Mouse (Mus musculus) hindbrain, postnatal 0 days (tissue): Measurements from ENCODE around the gene Nifk. TPM values are rescaled to one million over a fixed set of nuclear protein-coding genes. Genes with fewer than 3 reads are reported as not detected.

Experiments used
- ATAC-seq: fragments of 200-750 bp; cut with Nextera tagmentation; 2 replicates; pipeline ENCODE4 v1.8.0; 2017; ENCODE audit warnings: mild to moderate bottlenecking, moderate TSS enrichment, moderate library complexity
- DNase-seq: peaks from one replicate; pipeline ENCODE4 v3.0.0-alpha.2; 2015; ENCODE audit warnings: low spot score
- H3K27ac ChIP-seq: fragments of 300-500 bp; sonication (generic); 2 replicates; pipeline ENCODE4 v1.5.1; 2014; ENCODE audit warnings: mild to moderate bottlenecking
- H3K27me3 ChIP-seq: fragments of 300-500 bp; sonication (generic); 2 replicates; pipeline ENCODE4 v1.6.1; 2014; ENCODE audit warnings: low read length, mixed read lengths; ENCODE audit not compliant: insufficient read depth
- H3K36me3 ChIP-seq: fragments of 300-500 bp; sonication (generic); 2 replicates; pipeline ENCODE4 v1.6.1; 2014; ENCODE audit warnings: low read length, mixed read lengths; ENCODE audit not compliant: insufficient read depth
- H3K4me1 ChIP-seq: fragments of 300-500 bp; sonication (generic); 2 replicates; pipeline ENCODE4 v1.6.1; 2014; ENCODE audit warnings: antibody characterized with exemption, low read length, mixed read lengths; ENCODE audit not compliant: insufficient read depth
- H3K4me2 ChIP-seq: fragments of 300-500 bp; sonication (generic); 2 replicates; pipeline ENCODE4 v1.6.1; 2014; ENCODE audit warnings: low read depth, mild to moderate bottlenecking, low read length, moderate library complexity, mixed read lengths
- H3K4me3 ChIP-seq: fragments of 300-500 bp; sonication (generic); 2 replicates; pipeline ENCODE4 v1.5.1; 2014; ENCODE audit warnings: low read length
- H3K9ac ChIP-seq: fragments of 300-500 bp; sonication (generic); replicated peaks from 2 replicates; pipeline ENCODE4 v1.6.1; 2014; ENCODE audit warnings: mild to moderate bottlenecking, low read length, moderate library complexity, mixed read lengths
- H3K9me3 ChIP-seq: fragments of 300-500 bp; sonication (generic); 2 replicates; pipeline ENCODE4 v1.6.1; 2016; ENCODE audit warnings: low read length, mixed read lengths
- CTCF ChIP-seq: IDR thresholded peaks from 2 replicates; pipeline ENCODE4 v1.5.1; 2016; ENCODE audit warnings: antibody characterized with exemption, control low read depth, low read depth
- WGBS: fragments of 180-500 bp; shearing (Covaris S2); extraction: QIAGEN DNeasy Blood & Tissue Kit; methylation state at CpG from one replicate; pipeline ENCODE4 v1.1.7; 2014; 5-methylcytosine and 5-hydroxymethylcytosine counted together
- polyA plus RNA-seq: library from polyadenylated mRNA; unstranded; fragments of >200 nt; fragmentation: Nextera tagmentation; extraction: Ambion mirVana; gene quantifications from 2 replicates; pipeline ENCODE4 v1.2.1, GENCODE M21; 2015
- total RNA-seq: library from RNA; depleted of rRNA; stranded (reverse); fragments of >200 nt; gene quantifications from 2 replicates; pipeline ENCODE4 v1.2.3, GENCODE M21; 2014; rRNA removed

Gene Nifk
- total RNA-seq (25.6 and 25.8 TPM in 2 replicates), polyA plus RNA-seq (64.8 and 65.8 TPM in 2 replicates)

DNA sequence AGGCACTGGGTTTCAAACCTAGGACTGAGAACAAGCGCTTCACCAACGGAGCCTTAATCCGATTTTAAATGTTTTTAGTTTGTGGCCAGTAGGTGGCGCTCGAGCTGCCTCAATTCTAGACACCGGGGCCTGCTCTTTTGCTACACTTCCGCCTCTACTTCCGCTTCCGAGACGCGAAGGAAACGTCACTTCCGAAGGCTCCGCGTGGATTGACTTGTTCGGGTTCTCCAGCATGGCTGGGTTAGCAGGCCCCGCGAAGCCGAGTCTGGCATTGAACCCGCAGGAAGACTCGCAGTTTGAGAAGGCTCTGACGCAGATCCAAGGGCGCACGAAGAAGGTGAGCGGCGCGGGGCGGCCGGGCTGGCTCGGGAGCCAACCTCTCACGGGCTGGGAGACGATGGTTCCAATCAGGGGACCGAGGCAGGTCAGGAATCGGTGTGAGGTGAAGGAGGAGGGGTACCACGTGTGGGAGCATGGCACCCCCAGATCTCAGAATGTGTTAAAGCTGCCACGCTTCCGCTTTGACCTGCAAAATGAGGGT, at the start of gene Nifk:
Nifk (plus strand) TSS at position 179 of the 541 bp plus-strand sequence.
- peak within 1 kb of the TSS; percentile 62; the same call in 1 of the 2 replicates for H3K27ac ChIP-seq
- WGBS, result under 1% methylated on average over 37 of the region's 37 CpGs
- DNase-seq (peak; percentile 98), ATAC-seq (peak; percentile 97)
- peak within 1 kb of the TSS; percentile 89 for H3K4me3 ChIP-seq
- peak; percentile 90 for TF ChIP-seq CTCF
- H3K36me3 ChIP-seq, result peaks cover 10% of the 10 kb centered on the region; the same call in 1 of the 2 replicates
- H3K27me3 ChIP-seq, result no peaks in the 10 kb centered on the region
- H3K9me3 ChIP-seq, result no peaks in the 10 kb centered on the region
- H3K4me2 ChIP-seq, result peak within 1 kb of the TSS; percentile 94
- H3K9ac ChIP-seq, result peak within 1 kb of the TSS; percentile 79
- peaks cover 10% of the 10 kb centered on the region for H3K4me1 ChIP-seq

DNA sequence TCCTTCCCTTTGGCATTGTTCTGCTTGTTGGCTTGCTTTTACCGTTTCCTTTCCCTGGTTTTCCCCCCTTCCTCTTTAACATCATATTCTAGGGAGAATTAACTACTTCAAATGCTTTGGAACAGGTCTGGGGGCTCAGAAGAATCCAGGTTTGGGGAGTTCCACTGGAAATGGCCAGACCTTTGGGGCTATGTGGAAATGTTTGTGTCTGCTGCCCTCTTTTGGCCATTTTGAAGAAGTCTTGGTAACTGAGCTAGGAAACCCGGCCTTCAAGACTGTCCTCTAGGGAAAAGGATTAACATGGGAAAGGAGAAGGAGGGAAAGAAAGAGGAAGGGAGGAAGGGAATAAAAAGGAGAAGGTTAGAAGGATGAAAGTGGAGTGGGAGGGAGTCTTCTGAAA, 46.5 kb upstream of the Nifk start:
- peak; percentile 75 for DNase-seq
- no peak overlapping the region for H3K27ac ChIP-seq
- H3K36me3 ChIP-seq, result no peaks in the 10 kb centered on the region
- no peak overlapping the region for H3K4me3 ChIP-seq
- peak; percentile 72 for TF ChIP-seq CTCF
- H3K9ac ChIP-seq, result no peak overlapping the region
- H3K9me3 ChIP-seq, result no peaks in the 10 kb centered on the region
- ATAC-seq, result peak; percentile 67; the same call in 1 of the 2 replicates
- H3K4me1 ChIP-seq, result no peaks in the 10 kb centered on the region
- no peak overlapping the region for H3K4me2 ChIP-seq
- 14% methylated on average over 2 of the region's 2 CpGs for WGBS
- H3K27me3 ChIP-seq, result no peaks in the 10 kb centered on the region

DNA sequence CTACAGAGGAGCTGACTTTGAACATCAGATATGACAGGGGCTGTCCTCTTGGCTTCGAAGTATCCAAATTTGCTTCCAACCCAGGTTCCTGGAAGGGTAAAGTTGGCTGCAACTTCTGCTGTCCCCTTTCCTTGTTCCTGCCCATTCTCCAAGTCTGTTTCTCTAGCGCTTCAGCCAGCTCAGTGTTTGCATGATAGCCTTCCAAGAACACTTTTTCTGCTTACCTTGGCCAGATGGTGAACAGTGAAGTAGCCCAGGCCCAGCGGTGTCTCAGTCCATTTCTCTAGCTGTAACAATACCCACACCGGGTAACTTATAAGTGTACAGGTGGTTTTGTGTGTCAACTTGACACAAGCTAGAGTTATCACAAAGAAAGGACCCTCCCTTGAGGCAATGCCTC, 29.3 kb upstream of the Nifk start:
- WGBS, result 92% methylated on average over 4 of the region's 4 CpGs
- no peak overlapping the region for H3K27ac ChIP-seq

GRCm38 (mm10) chr1:118294192-118294591, 27.4 kb upstream of the Nifk start:
- no peak for TF ChIP-seq CTCF
- 95% methylated on average over 3 of the region's 3 CpGs for WGBS
- no peak overlapping the region for H3K27ac ChIP-seq
- ATAC-seq, result no peak
- H3K4me1 ChIP-seq, result no peaks in the 10 kb centered on the region
- H3K27me3 ChIP-seq, result no peaks in the 10 kb centered on the region
- peaks cover 25% of the 10 kb centered on the region for H3K36me3 ChIP-seq
- H3K9ac ChIP-seq, result no peak overlapping the region
- no peak for DNase-seq
- no peaks in the 10 kb centered on the region for H3K9me3 ChIP-seq
- H3K4me2 ChIP-seq, result no peak overlapping the region
- no peak overlapping the region for H3K4me3 ChIP-seq

More for the DNA sequence above, 29.3 kb upstream of the Nifk start:
- DNase-seq, result no peak
- ATAC-seq, result no peak
- Histone ChIP-seq H3K4me3 (no peak overlapping the region), H3K4me1 (no peaks in the 10 kb centered on the region), H3K36me3 (peaks cover 10% of the 10 kb centered on the region), H3K27me3 (no peaks in the 10 kb centered on the region), H3K4me2 (no peak overlapping the region), H3K9ac (no peak overlapping the region), H3K9me3 (no peaks in the 10 kb centered on the region)
- TF ChIP-seq CTCF, result no peak

DNA sequence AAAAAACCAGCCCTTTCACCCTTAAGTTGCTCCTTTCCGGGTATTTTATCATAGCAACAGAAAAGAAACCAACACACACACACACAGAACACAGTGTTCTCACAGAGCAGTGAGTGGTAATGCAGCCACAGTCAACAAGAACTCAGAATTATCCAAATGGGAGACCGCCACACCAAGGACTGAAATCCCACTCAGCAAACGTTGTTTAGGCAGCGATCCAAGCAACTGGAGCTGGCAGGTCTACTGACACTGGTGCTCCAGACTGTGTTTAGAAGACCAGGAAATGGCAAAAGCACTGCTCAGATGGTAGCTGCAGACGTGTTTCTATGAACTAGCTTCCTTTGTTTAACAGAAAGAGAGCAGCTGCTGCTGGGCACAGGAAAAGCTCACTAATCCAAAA, 26.8 kb upstream of the Nifk start:
- ATAC-seq (no peak), DNase-seq (no peak)
- H3K9ac ChIP-seq, result no peak overlapping the region
- no peaks in the 10 kb centered on the region for H3K27me3 ChIP-seq
- H3K4me3 ChIP-seq, result no peak overlapping the region
- WGBS, result 60% methylated on average over 5 of the region's 5 CpGs
- no peak overlapping the region for H3K27ac ChIP-seq
- H3K4me1 ChIP-seq, result no peaks in the 10 kb centered on the region
- no peak for TF ChIP-seq CTCF
- no peaks in the 10 kb centered on the region for H3K9me3 ChIP-seq
- H3K36me3 ChIP-seq, result peaks cover 31% of the 10 kb centered on the region
- H3K4me2 ChIP-seq, result no peak overlapping the region

DNA sequence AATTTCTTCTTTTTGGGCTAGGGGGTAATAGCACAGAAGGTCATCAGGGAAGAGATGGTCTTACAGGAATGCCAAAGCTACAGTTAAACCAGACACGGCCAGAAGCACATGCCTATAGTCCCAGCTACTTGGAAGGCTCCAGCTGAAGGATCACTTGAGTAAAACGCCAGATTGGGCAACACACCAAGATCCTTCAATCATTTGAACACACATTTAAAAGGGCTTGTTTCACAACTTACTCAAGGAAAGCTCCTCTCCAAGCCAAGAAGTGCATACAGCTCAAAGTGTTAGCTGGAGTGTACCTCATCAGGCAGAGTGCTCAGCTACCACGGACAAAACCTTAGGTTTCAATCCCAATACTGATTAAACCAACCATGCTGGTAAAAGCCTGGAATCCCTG, 25.0 kb upstream of the Nifk start:
- TF ChIP-seq CTCF, result no peak
- DNase-seq (no peak), ATAC-seq (no peak)
- no peaks in the 10 kb centered on the region for H3K4me1 ChIP-seq
- H3K27ac ChIP-seq, result no peak overlapping the region
- no peaks in the 10 kb centered on the region for H3K9me3 ChIP-seq
- no peak overlapping the region for H3K9ac ChIP-seq
- H3K4me2 ChIP-seq, result no peak overlapping the region
- no peaks in the 10 kb centered on the region for H3K27me3 ChIP-seq
- WGBS, result 91% methylated on average over 3 of the region's 3 CpGs
- peaks cover 43% of the 10 kb centered on the region for H3K36me3 ChIP-seq
- H3K4me3 ChIP-seq, result no peak overlapping the region

- H3K27ac ChIP-seq, result no peak overlapping the region
- H3K9me3 ChIP-seq, result no peaks in the 10 kb centered on the region
- H3K4me2 ChIP-seq, result no peak overlapping the region
- no peak for ATAC-seq
- no peak overlapping the region for H3K9ac ChIP-seq
- H3K27me3 ChIP-seq, result no peaks in the 10 kb centered on the region
- DNase-seq, result no peak
- no peaks in the 10 kb centered on the region for H3K4me1 ChIP-seq
- peaks cover 50% of the 10 kb centered on the region for H3K36me3 ChIP-seq
- no peak for TF ChIP-seq CTCF
- 93% methylated on average over 2 of the region's 2 CpGs for WGBS
- H3K4me3 ChIP-seq, result no peak overlapping the region
Measured at GRCm38 (mm10) chr1:118297719-118298118, 23.9 kb upstream of the Nifk start.
